In the genomic region with DNA sequence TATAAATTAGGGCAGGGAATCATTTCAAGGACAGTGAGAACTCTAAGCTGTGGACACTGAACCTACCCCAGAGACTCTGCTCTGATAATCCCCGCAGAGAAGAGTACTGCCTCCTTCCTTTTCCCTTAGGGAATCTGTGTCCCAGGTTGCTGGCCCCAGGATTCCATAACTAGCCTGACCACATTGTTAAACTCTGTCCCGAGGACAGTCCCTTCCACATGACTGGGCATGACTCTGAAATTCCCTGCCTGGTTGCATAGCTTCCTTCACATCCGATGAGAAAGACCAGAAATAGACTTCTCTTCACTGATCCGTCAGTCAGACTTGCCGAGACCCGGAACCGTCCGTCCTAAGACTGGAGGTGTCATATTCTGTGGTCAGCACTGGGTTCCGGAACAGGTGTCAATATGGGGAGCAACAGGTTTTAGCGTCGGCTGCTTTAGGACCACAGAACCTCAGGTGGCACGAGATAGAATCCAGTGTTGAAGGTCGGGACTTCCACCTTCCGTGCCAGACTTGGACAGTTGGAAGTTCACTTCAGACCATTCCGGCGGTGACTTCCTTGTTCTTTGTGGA, we compare ENCODE assay signal across 18 mouse cellular contexts.
A peak's percentile ranks its signal among the peaks of the same experiment; 100 is the strongest.
DNase-seq lines count a peak whose midpoint lies in the region; ATAC-seq lines count a peak whose summit lies in the region.
"Had no signal": no experiment of that assay in that cellular context is flagged by ENCODE, and none has a peak within 500 bp of the region (broad histone marks: within the 10 kb centered on the region; RNA-seq: fewer than 3 reads in every experiment).

No protein-coding gene starts in this region.

- peak overlapping the region; percentile 50 for H3K4me2 ChIP-seq in heart, embryonic 13.5 days
- no peak overlapping the region for H3K4me2 ChIP-seq in kidney, embryonic 16.5 days (replicated peaks; ENCODE audit: low read depth, low read length)
- H3K4me2 ChIP-seq: embryonic facial prominence, embryonic 15.5 days; forebrain, embryonic 15.5 days; neural tube, embryonic 15.5 days had no signal

- peak overlapping the region; percentile 13 for H3K4me3 ChIP-seq in heart, embryonic 13.5 days
- H3K4me3 ChIP-seq in kidney, embryonic 16.5 days (ENCODE audit: low read length) = no peak overlapping the region
- H3K4me3 ChIP-seq: embryonic facial prominence, embryonic 15.5 days; forebrain, embryonic 15.5 days; neural tube, embryonic 15.5 days had no signal

- H3K4me1 ChIP-seq in heart, embryonic 13.5 days = peaks cover 55% of the 10 kb centered on the region
- peaks cover 5% of the 10 kb centered on the region; the same call in 1 of the 2 replicates for H3K4me1 ChIP-seq in kidney, embryonic 16.5 days (ENCODE audit: insufficient read depth, low read length)
- H3K4me1 ChIP-seq: forebrain, embryonic 15.5 days had no signal

- ATAC-seq in heart, embryonic 13.5 days (ENCODE audit: extremely low read depth, insufficient number of reproducible peaks, low FRiP score, low TSS enrichment) = no peak
- peak; percentile 69 for ATAC-seq in kidney, embryonic 16.5 days (ENCODE audit: low FRiP score, low TSS enrichment)
- no peak for ATAC-seq in frontal cortex, adult (ENCODE audit: low TSS enrichment)
- no peak for ATAC-seq in granulocyte monocyte progenitor cell, adult 5-6 weeks (replicated peaks; ENCODE audit: poor library complexity, severe bottlenecking)
- ATAC-seq: activated CD4-positive, CD25-positive, alpha-beta regulatory T cell, adult 4 months; forebrain, embryonic 15.5 days; hindbrain, embryonic 16.5 days had no signal

- DNase-seq in right cerebral cortex, postnatal 10 days (ENCODE audit: low spot score in 2 of 2) = peak; percentile 17 to 22
- DNase-seq in right cerebral cortex, postnatal 14 days = no peak
- DNase-seq in T-cell, adult 2 months (ENCODE audit: low spot score) = no peak
- DNase-seq in lung, adult 18-20 months = no peak
- DNase-seq: cerebellum, adult 11 months; lung, adult 2 months; right cerebral cortex, postnatal 25 days; thymus, adult 2 months had no signal

- H3K27me3 ChIP-seq in heart, embryonic 13.5 days (replicated peaks) = no peaks in the 10 kb centered on the region
- no peaks in the 10 kb centered on the region for H3K27me3 ChIP-seq in kidney, embryonic 16.5 days (ENCODE audit: insufficient read depth, low read length)
- H3K27me3 ChIP-seq: embryonic facial prominence, embryonic 15.5 days; forebrain, embryonic 15.5 days; neural tube, embryonic 15.5 days had no signal

- peak overlapping the region; percentile 38; the same call in 1 of the 2 replicates for H3K9ac ChIP-seq in heart, embryonic 13.5 days
- H3K9ac ChIP-seq in kidney, embryonic 16.5 days (replicated peaks; ENCODE audit: low read length) = no peak overlapping the region
- H3K9ac ChIP-seq: embryonic facial prominence, embryonic 15.5 days; forebrain, embryonic 15.5 days; neural tube, embryonic 15.5 days had no signal

- H3K9me3 ChIP-seq in heart, embryonic 13.5 days = no peaks in the 10 kb centered on the region
- no peaks in the 10 kb centered on the region for H3K9me3 ChIP-seq in kidney, embryonic 16.5 days (ENCODE audit: low read length)
- H3K9me3 ChIP-seq: embryonic facial prominence, embryonic 15.5 days; forebrain, embryonic 15.5 days; neural tube, embryonic 15.5 days had no signal

- H3K27ac ChIP-seq in heart, embryonic 13.5 days (replicated peaks) = peak overlapping the region; percentile 55
- no peak overlapping the region for H3K27ac ChIP-seq in kidney, embryonic 16.5 days (ENCODE audit: low read length)
- H3K27ac ChIP-seq: embryonic facial prominence, embryonic 15.5 days; forebrain, embryonic 15.5 days; macrophage; neural tube, embryonic 15.5 days had no signal

- H3K36me3 ChIP-seq in heart, embryonic 13.5 days = no peaks in the 10 kb centered on the region
- no peaks in the 10 kb centered on the region for H3K36me3 ChIP-seq in kidney, embryonic 16.5 days (ENCODE audit: insufficient read depth, low read length)
- H3K36me3 ChIP-seq: embryonic facial prominence, embryonic 15.5 days; forebrain, embryonic 15.5 days; neural tube, embryonic 15.5 days had no signal

- 54% methylated on average over 16 of the region's 16 CpGs for WGBS in heart, embryonic 13.5 days
- 79% methylated on average over 16 of the region's 16 CpGs for WGBS in kidney, embryonic 16.5 days

Comparison
In these comparisons a context has a peak if more than half of its experiments do, and no peak if none do; other contexts are left out.
1. DNase-seq: peak in right cerebral cortex, postnatal 10 days (2 of 2); none in right cerebral cortex, postnatal 14 days (single experiment), T-cell, adult 2 months (single experiment) and lung, adult 18-20 months (0 of 2).